Comparison of ENCODE assay signal across 8 mouse cellular contexts in genomic region chr6:55039446-55039783, GRCm38 (mm10). TPM values are rescaled to one million over a fixed set of nuclear protein-coding genes. Genes with fewer than 3 reads are reported as not detected.
DNase-seq lines count a peak whose midpoint lies in the region; ATAC-seq and TF ChIP-seq lines count a peak whose summit lies in the region.

No protein-coding gene starts in this region.

- no peak for TF ChIP-seq CTCF in heart, postnatal 0 days (IDR thresholded peaks at IDR 0.05; ENCODE audit: low read depth)

- peak overlapping the region; percentile 71; the same call in 1 of the 2 replicates for H3K4me2 ChIP-seq in heart, postnatal 0 days (ENCODE audit: low read depth, low read length)
- H3K4me2 ChIP-seq in midbrain, embryonic 16.5 days (ENCODE audit: low read length): peak overlapping the region; percentile 77

- DNase-seq in heart, postnatal 0 days (ENCODE audit: low spot score): no peak
- DNase-seq in heart, adult 11 months: no peak
- DNase-seq in c-Kit-negative CD71-positive TER-119-positive erythroid progenitor cells, embryonic 14.5 days (ENCODE audit: low read depth, low spot score): peak; percentile 8
- DNase-seq in induced T-regulatory cell, adult 2 months (ENCODE audit: low read depth): peak; percentile 33
- DNase-seq in frontal cortex, postnatal 10 days (ENCODE audit: low spot score in 2 of 2): no peak
- DNase-seq in B cell, adult 2 months: no peak
- DNase-seq in right cerebral cortex, postnatal 25 days: no peak

- H3K36me3 ChIP-seq in heart, postnatal 0 days (replicated peaks; ENCODE audit: control insufficient read depth, insufficient read depth, low read length): no peaks in the 10 kb centered on the region
- H3K36me3 ChIP-seq in midbrain, embryonic 16.5 days (ENCODE audit: control insufficient read depth, insufficient read depth, low read length): no peaks in the 10 kb centered on the region

- 33% methylated on average over 6 of the region's 6 CpGs for WGBS in heart, postnatal 0 days
- 80% methylated on average over 6 of the region's 6 CpGs for WGBS in midbrain, embryonic 16.5 days

- H3K9ac ChIP-seq in heart, postnatal 0 days (replicated peaks; ENCODE audit: low read depth, low read length): no peak overlapping the region
- peak overlapping the region; percentile 96; the same call in 1 of the 2 replicates for H3K9ac ChIP-seq in midbrain, embryonic 16.5 days (ENCODE audit: low read depth, low read length)

- TF ChIP-seq EP300 in heart, postnatal 0 days (IDR thresholded peaks at IDR 0.05; ENCODE audit: low read depth): no peak

- H3K27me3 ChIP-seq in heart, postnatal 0 days (ENCODE audit: control insufficient read depth, insufficient read depth, low read length): no peaks in the 10 kb centered on the region
- H3K27me3 ChIP-seq in midbrain, embryonic 16.5 days (ENCODE audit: control insufficient read depth, insufficient read depth, low read depth, low read length): no peaks in the 10 kb centered on the region

- ATAC-seq in heart, postnatal 0 days (ENCODE audit: insufficient read depth, low read depth): no peak
- ATAC-seq in midbrain, embryonic 16.5 days: no peak

- no peak overlapping the region for H3K27ac ChIP-seq in heart, postnatal 0 days (ENCODE audit: low read depth)
- no peak overlapping the region for H3K27ac ChIP-seq in midbrain, embryonic 16.5 days (ENCODE audit: low read length)

- peaks cover 3% of the 10 kb centered on the region; the same call in 1 of the 2 replicates for H3K4me1 ChIP-seq in heart, postnatal 0 days (ENCODE audit: control insufficient read depth, insufficient read depth)
- peaks cover 26% of the 10 kb centered on the region for H3K4me1 ChIP-seq in midbrain, embryonic 16.5 days (ENCODE audit: control insufficient read depth, insufficient read depth, low read length)

- no peaks in the 10 kb centered on the region for H3K9me3 ChIP-seq in heart, postnatal 0 days (replicated peaks; ENCODE audit: control insufficient read depth, low read length)
- H3K9me3 ChIP-seq in midbrain, embryonic 16.5 days (replicated peaks; ENCODE audit: control insufficient read depth, low read length, poor library complexity, severe bottlenecking): no peaks in the 10 kb centered on the region

- no peak overlapping the region for H3K4me3 ChIP-seq in heart, postnatal 0 days (ENCODE audit: low read depth, low read length)
- H3K4me3 ChIP-seq in midbrain, embryonic 16.5 days (ENCODE audit: low read depth, low read length): peak overlapping the region; percentile 96

RNA-seq across cellular contexts. Expression of gene Gars, which starts 1.6 kb away (rescaled TPM):
- 81.5 and 103 TPM in 2 replicates for total RNA-seq in heart, postnatal 0 days (2014; rRNA removed; ENCODE audit: low replicate concordance)
- 98.7 and 105 TPM in 2 replicates for polyA plus RNA-seq in heart, postnatal 0 days (2015; fragmentation: Nextera tagmentation; extraction: Ambion mirVana)
- 225 and 230 TPM in 2 replicates for polyA plus RNA-seq in midbrain, embryonic 16.5 days (2015; fragmentation: Nextera tagmentation; extraction: Ambion mirVana)

RNA-seq across cellular contexts. Expression of gene Ggct, which starts 46.7 kb away (rescaled TPM):
- 0.08 and 0.11 TPM in 2 replicates for total RNA-seq in heart, postnatal 0 days (2014; rRNA removed; ENCODE audit: low replicate concordance)
- 6.4 and 7.0 TPM in 2 replicates for polyA plus RNA-seq in heart, postnatal 0 days (2015; fragmentation: Nextera tagmentation; extraction: Ambion mirVana)
- polyA plus RNA-seq in midbrain, embryonic 16.5 days (2015; fragmentation: Nextera tagmentation; extraction: Ambion mirVana): 13.6 and 14.5 TPM in 2 replicates

Comparison
In these comparisons a context has a peak if more than half of its experiments do, and no peak if none do; other contexts are left out.
1. DNase-seq: peak in c-Kit-negative CD71-positive TER-119-positive erythroid progenitor cells, embryonic 14.5 days (single experiment) and induced T-regulatory cell, adult 2 months (single experiment); none in heart, postnatal 0 days (single experiment), heart, adult 11 months (single experiment), frontal cortex, postnatal 10 days (0 of 2), B cell, adult 2 months (0 of 2) and right cerebral cortex, postnatal 25 days (single experiment).